Mouse (Mus musculus) midbrain, embryonic 15.5 days (tissue): ENCODE measurements around the gene Wdr45. TPM values are rescaled to one million over a fixed set of nuclear protein-coding genes. Genes with fewer than 3 reads are reported as not detected.
"Not testable (repeated sequence)": the region's sequence is repeated elsewhere in the genome, so short reads cannot be mapped to it uniquely, and the experiment has no call there.

Experiments
- ATAC-seq: fragments of 200-750 bp; cut with Nextera tagmentation; replicated peaks from 2 replicates; pipeline ENCODE4 v1.8.0; 2017; ENCODE audit warnings: moderate TSS enrichment
- H3K27ac ChIP-seq: fragments of 300-500 bp; sonication (generic); 2 replicates; pipeline ENCODE4 v1.5.1; 2015; ENCODE audit warnings: mild to moderate bottlenecking, inconsistent platforms
- H3K27me3 ChIP-seq: fragments of 300-500 bp; sonication (generic); replicated peaks from 2 replicates; pipeline ENCODE4 v1.6.1; 2015; ENCODE audit warnings: inconsistent platforms
- H3K36me3 ChIP-seq: fragments of 300-500 bp; sonication (generic); replicated peaks from 2 replicates; pipeline ENCODE4 v1.6.1; 2015; ENCODE audit warnings: inconsistent platforms
- H3K4me1 ChIP-seq: fragments of 300-500 bp; sonication (generic); 2 replicates; pipeline ENCODE4 v1.6.1; 2015; ENCODE audit warnings: inconsistent platforms
- H3K4me2 ChIP-seq: fragments of 300-500 bp; sonication (generic); 2 replicates; pipeline ENCODE4 v1.6.1; 2015; ENCODE audit warnings: inconsistent platforms, mild to moderate bottlenecking, moderate library complexity
- H3K4me3 ChIP-seq: fragments of 300-500 bp; sonication (generic); 2 replicates; pipeline ENCODE4 v1.5.1; 2015; ENCODE audit warnings: mild to moderate bottlenecking, inconsistent platforms
- H3K9ac ChIP-seq: fragments of 300-500 bp; sonication (generic); 2 replicates; pipeline ENCODE4 v1.6.1; 2015; ENCODE audit warnings: mild to moderate bottlenecking, inconsistent platforms
- H3K9me3 ChIP-seq: fragments of 300-500 bp; sonication (generic); 2 replicates; pipeline ENCODE4 v1.6.1; 2016; ENCODE audit warnings: inconsistent platforms
- WGBS: fragments of 180-500 bp; shearing (Covaris S2); methylation state at CpG from one replicate; pipeline ENCODE4 v1.1.7; 2015; ENCODE audit warnings: mixed read lengths; 5-methylcytosine and 5-hydroxymethylcytosine counted together
- polyA plus RNA-seq: library from polyadenylated mRNA; unstranded; fragments of >200 nt; fragmentation: Nextera tagmentation; extraction: Ambion mirVana; gene quantifications from 2 replicates; pipeline ENCODE4 v1.2.1, GENCODE M21; 2015

Wdr45 gene
- polyA plus RNA-seq, 1 experiment from 2014 or later, result 35.0 TPM

DNA sequence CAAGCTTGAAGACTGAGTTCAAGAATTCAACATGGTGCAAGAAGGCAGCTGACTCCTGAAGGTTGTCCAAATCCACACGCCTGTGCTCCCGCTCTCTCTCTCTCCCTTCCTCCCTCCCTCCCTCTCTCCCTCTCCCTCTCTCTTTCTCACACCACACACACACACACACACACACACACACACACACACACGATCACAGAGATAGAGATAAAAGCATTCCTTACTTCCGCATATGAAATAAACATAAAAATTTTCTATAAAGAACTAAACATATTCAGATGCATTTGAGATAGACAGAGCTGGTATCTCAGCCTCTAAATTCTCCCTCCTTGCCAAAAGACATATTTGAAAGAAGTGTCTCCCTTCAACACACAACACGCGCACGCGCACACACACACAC lies 31.3 kb downstream of the Wdr45 start:
- Histone ChIP-seq H3K9me3 (no peaks in the 10 kb centered on the region; the same call in 1 of the 2 replicates), H3K36me3 (no peaks in the 10 kb centered on the region), H3K4me1 (peaks cover 7% of the 10 kb centered on the region), H3K27me3 (no peaks in the 10 kb centered on the region), H3K4me2 (no peak overlapping the region), H3K27ac (no peak overlapping the region), H3K4me3 (no peak overlapping the region), H3K9ac (no peak overlapping the region)
- WGBS, result 96% methylated on average over 8 of the region's 8 CpGs
- ATAC-seq, result no peak

DNA sequence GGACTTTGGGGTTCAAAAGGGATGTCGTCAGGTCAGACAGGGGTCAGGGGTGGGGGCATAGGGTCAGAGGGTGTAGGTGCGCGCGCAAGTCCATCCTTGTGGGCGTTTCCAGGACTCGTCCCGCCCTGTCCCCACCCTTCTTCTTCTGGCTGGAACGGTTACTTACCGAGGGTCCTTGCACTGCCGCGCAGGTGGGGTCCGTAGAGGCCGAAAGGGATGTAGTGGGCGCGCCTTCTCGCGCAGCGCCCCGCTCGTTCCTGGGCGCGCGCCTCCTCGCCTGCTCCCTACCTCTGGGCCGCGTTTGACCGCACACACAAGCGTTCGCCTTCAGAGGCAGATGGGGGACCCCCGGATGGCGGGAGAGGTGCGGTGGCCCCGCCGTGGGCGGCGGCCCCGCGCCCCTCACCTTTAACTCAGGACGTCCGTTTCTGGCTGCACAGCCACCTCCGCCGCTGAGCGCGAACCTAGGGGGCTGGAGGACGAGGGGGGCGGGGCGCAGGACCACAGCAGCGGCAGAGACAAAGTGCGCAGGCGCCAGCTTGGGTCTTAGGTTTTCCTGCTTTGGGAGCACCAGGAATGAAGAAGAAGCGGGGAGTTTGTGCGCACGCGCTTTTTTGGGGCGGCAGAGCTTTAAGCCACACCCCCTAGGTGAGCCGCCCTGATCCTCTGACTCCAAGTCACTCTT lies 36.4 kb downstream of the Wdr45 start, which contains the start of gene Ccdc120:
Gene Ccdc120 (minus strand): TSS at position 474 of the 685 bp plus-strand sequence.
- Histone ChIP-seq H3K36me3 (no peaks in the 10 kb centered on the region), H3K9me3 (no peaks in the 10 kb centered on the region; the same call in 1 of the 2 replicates), H3K27me3 (no peaks in the 10 kb centered on the region), H3K4me3 (peak within 1 kb of the TSS; percentile 71), H3K4me2 (peak within 1 kb of the TSS; percentile 50), H3K9ac (peak within 1 kb of the TSS; percentile 77), H3K4me1 (peaks cover 7% of the 10 kb centered on the region), H3K27ac (peak within 1 kb of the TSS; percentile 75)
- WGBS, result 17% methylated on average over 51 of the region's 56 CpGs
- peak; percentile 92 for ATAC-seq

DNA sequence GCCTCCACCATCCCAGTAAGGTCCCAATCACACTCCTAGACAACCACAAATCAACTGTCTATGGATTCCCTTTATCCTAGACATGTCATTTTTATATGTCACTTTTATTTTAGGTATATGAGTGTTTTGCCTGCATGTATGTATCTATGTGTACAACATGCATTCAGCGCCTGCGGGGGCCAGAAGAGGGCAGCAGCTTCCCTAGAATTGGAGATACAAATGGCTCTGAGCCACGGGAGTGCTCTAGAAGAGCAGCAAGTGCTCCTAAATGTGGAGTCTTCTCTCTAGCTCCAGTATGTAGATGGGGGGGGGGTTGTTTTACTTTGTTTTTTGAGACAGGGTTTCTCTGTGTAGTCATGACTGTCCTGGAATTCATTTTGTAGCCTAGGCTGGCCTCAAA lies 39.5 kb downstream of the Wdr45 start:
- not testable (repeated sequence) for H3K9me3 ChIP-seq, H3K27ac ChIP-seq, ATAC-seq, H3K9ac ChIP-seq, H3K4me3 ChIP-seq, H3K27me3 ChIP-seq, H3K36me3 ChIP-seq, H3K4me1 ChIP-seq, H3K4me2 ChIP-seq
- WGBS, result 16% methylated on average over 3 of the region's 3 CpGs

DNA sequence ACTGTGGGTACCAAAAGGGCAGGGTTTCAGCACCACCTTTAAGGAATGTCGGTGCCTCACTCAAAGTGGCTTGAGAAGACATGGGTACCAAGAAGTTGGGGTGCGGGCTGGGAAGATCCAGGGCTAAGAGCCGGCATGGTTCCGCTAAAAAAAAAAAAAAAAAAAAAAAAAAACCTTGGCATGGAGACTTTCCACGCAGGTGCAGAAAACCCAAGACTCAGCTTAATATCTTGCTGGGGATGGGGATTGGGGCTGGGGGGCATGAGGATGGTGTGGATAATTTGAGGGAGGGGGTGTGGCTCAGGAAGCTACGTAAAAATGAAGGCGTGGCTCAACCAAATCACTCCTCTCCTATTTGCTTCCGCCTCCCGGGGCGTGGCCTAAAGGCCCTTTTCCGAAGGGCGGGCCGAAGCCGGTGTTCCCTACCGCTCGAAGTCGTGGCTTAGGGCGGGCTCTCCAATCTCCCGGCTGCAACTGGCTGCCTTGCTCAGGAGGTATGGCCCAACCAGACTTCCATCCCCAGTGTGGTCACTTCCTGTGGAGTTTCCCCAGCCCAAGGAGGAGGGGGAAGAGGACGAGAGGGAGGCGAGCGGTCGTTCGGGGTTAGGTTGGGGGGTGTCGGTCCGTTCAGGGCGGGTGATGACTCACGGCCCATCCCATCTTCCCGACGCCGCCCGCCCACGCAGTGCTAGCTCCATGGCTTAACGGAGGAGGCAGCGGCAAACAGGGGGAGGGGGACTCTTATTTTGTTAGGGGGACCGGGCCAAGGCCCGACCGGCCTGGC lies 48.2 kb downstream of the Wdr45 start, which contains the start of gene Tfe3:
Gene Tfe3 (plus strand): TSS at position 424 of the 784 bp plus-strand sequence.
- peaks cover 22% of the 10 kb centered on the region for H3K4me1 ChIP-seq
- H3K27ac ChIP-seq, result peak within 1 kb of the TSS; percentile 65
- peak within 1 kb of the TSS; percentile 63 for H3K4me2 ChIP-seq
- H3K4me3 ChIP-seq, result peak within 1 kb of the TSS; percentile 67
- H3K9ac ChIP-seq, result peak within 1 kb of the TSS; percentile 58
- H3K9me3 ChIP-seq, result no peaks in the 10 kb centered on the region
- H3K27me3 ChIP-seq, result no peaks in the 10 kb centered on the region
- ATAC-seq, result peak; percentile 97
- H3K36me3 ChIP-seq, result no peaks in the 10 kb centered on the region
- WGBS, result 26% methylated on average over 38 of the region's 38 CpGs

DNA sequence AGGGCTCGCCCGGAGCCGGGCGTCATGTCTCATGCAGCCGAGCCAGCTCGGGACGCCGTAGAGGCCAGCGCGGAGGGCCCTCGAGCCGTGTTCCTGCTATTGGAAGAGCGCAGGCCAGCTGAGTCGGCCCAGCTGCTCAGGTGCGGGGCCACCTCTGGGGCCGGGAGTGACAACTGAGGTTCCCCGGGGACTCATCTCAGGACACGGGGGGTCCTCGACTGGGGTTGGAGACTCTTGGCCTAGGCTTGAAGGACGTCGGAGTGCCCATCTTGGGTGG lies 48.7 kb downstream of the Wdr45 start:
- peak; percentile 43; the same call in 1 of the 2 replicates for ATAC-seq
- WGBS, result 26% methylated on average over 21 of the region's 21 CpGs
- Histone ChIP-seq H3K27me3 (no peaks in the 10 kb centered on the region), H3K27ac (peak overlapping the region; percentile 65), H3K36me3 (0 out of 2 replicates have a peak, but pooled peaks cover 5% of the 10 kb centered on the region), H3K9ac (peak overlapping the region; percentile 58), H3K9me3 (no peaks in the 10 kb centered on the region), H3K4me1 (peaks cover 22% of the 10 kb centered on the region), H3K4me2 (peak overlapping the region; percentile 63), H3K4me3 (peak overlapping the region; percentile 67)

DNA sequence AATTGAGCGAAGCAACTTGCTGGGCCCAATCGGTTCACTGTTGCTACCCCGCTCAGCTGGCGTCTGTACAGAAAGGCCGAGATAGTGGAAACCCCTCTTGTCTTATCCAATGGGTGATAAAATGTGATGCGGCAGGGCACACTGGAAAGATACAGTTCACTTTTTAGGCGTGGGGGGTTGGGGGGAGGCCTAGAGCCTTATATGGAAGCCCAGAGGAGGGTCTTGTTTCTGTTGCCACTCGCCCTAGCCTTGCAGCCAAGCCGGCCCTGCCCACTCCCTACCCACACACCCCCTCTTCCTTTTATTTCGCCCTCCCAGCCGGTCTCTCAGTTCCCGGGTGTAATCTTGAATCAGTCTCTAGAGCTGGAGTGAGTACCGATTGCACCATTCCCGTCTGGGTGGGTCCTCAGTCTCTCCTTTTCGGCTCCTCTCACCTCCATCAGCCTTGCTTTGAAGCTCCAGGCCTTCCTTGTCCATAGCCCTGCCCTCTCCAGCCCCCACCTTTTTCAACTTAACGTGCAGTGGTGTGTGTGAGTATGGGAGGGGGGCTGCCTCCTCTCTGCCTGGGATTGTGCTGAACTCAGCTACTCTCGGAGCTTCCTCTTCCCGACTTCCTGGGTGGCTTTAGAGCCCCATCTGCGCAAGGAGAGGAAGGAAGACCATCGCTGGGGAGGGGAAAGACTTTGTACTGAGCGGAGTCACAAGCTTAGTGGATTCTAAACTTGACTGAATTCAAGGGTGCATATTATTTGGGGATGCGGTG lies 49.7 kb downstream of the Wdr45 start:
- Histone ChIP-seq H3K4me3 (peak overlapping the region; percentile 67), H3K27me3 (no peaks in the 10 kb centered on the region), H3K4me2 (peak overlapping the region; percentile 63), H3K9ac (peak overlapping the region; percentile 21; the same call in 1 of the 2 replicates), H3K27ac (no peak overlapping the region), H3K4me1 (peaks cover 22% of the 10 kb centered on the region), H3K36me3 (0 out of 2 replicates have a peak, but pooled peaks cover 5% of the 10 kb centered on the region), H3K9me3 (no peaks in the 10 kb centered on the region)
- WGBS, result 22% methylated on average over 21 of the region's 22 CpGs
- ATAC-seq, result no peak

DNA sequence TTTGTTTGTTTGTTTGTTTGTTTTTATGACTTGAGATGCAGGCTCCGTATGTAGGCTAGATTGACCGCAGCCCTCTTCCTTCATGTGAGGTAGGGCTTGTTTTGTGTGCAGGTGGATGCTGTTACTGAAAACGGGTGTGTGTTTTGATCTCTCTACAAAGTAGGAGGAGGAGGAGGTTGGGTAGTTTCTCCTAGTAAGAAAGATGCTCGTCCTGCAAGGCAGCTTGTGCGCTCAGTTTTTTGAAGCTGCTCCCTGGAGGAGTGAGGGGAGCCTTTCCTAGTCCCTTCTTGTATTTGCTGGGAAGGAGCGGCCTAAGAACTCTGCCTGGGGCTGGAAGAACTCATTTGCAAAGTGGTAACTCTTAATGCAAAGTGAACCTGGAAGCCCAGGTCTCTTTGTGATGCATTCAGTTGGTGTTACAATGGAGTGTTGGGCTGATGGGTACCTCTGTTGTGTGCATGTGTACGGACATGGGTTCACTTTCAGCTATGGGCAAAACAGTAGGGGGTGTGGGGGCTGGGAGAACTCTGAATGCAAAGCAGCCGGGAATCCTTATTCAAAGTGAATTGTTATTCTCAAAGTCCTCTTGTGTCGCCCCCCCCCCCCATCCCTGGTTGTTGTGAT lies 50.6 kb downstream of the Wdr45 start:
- peak overlapping the region; percentile 67 for H3K4me3 ChIP-seq
- no peak for ATAC-seq
- H3K4me1 ChIP-seq, result peaks cover 22% of the 10 kb centered on the region
- H3K36me3 ChIP-seq, result 0 out of 2 replicates have a peak, but pooled peaks cover 5% of the 10 kb centered on the region
- no peaks in the 10 kb centered on the region for H3K9me3 ChIP-seq
- no peak overlapping the region for H3K27ac ChIP-seq
- no peaks in the 10 kb centered on the region for H3K27me3 ChIP-seq
- 13% methylated on average over 9 of the region's 9 CpGs for WGBS
- no peak overlapping the region for H3K9ac ChIP-seq
- H3K4me2 ChIP-seq, result peak overlapping the region; percentile 63

DNA sequence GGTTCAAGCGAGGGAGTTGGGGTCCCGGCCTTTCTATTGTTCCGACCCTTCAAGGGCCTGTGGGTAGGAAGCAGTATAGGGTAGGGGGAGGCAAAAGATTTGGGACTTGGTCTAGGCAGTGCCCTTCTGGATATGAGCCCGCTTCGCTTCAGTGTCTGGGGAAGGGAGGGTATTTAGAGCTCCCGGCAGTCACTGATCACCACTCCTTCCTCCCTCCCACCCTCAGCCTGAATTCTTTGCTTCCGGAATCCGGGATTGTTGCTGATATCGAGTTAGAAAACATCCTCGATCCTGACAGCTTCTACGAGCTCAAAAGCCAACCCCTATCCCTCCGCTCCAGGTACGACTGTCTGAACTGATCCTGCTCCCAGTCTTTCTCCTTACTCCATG lies 51.1 kb downstream of the Wdr45 start:
- Histone ChIP-seq H3K9me3 (no peaks in the 10 kb centered on the region), H3K27ac (no peak overlapping the region), H3K4me3 (peak overlapping the region; percentile 67), H3K36me3 (0 out of 2 replicates have a peak, but pooled peaks cover 5% of the 10 kb centered on the region), H3K9ac (peak overlapping the region; percentile 14; the same call in 1 of the 2 replicates), H3K4me2 (peak overlapping the region; percentile 63), H3K27me3 (no peaks in the 10 kb centered on the region), H3K4me1 (peaks cover 22% of the 10 kb centered on the region)
- WGBS, result 25% methylated on average over 13 of the region's 13 CpGs
- ATAC-seq, result no peak

DNA sequence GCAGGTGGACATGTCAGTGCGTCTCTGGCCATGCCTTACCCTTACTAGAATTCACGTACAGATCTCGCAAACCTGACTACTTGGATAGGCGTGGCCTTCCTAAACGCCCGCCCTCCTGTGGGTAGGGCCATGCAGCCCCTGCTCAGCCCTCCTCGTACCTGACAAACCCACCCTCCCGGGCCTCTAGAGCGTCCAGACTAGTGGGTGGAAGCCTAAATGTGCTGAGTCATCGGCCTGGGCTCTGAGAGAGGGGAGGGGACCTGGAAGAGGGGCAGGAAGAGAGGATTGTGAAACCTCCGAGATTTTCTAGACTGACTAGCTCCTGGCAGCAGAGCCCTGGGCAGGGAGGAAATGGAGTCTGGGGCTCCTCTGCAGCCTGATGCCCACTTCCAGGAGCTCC lies 51.6 kb downstream of the Wdr45 start:
- Histone ChIP-seq H3K27ac (no peak overlapping the region), H3K36me3 (0 out of 2 replicates have a peak, but pooled peaks cover 5% of the 10 kb centered on the region), H3K4me1 (peaks cover 22% of the 10 kb centered on the region), H3K9me3 (no peaks in the 10 kb centered on the region), H3K4me2 (peak overlapping the region; percentile 63), H3K4me3 (peak overlapping the region; percentile 67), H3K27me3 (no peaks in the 10 kb centered on the region), H3K9ac (peak overlapping the region; percentile 14; the same call in 1 of the 2 replicates)
- WGBS, result 13% methylated on average over 11 of the region's 11 CpGs
- peak; percentile 21; the same call in 1 of the 2 replicates for ATAC-seq

DNA sequence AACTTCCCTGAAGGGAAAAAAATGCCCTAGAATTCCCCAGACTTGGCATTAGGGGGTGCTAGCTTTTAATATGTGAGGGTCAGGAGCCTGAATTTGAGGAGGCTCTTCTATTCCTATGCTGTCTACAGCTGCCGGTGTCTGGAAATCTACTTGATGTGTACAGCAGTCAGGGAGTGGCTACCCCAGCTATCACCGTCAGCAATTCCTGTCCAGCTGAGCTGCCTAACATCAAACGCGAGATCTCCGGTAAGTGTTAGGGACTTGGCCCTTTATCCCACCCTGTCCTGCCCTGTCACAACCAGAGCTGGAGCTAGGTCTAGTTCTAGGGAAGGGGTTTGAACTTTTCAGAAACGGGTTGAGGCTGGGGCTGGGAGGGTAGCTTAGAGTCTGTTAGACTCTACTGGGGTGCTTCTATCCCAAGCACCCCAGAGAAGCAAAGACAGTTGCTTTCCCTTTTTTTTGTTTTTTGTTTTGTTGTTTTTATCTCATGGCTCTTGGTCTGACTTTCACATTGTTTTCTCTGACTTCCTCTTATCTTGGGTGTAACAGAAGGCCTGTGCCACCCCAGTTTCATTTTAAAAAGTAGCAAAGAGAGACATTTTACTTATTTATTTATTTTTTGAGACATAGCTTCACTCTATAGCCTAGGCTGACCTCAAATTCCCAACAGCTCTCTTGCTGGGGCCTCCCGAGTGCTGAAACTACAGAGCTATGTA lies 55.3 kb downstream of the Wdr45 start:
- H3K27me3 ChIP-seq, result no peaks in the 10 kb centered on the region
- 0 out of 2 replicates have a peak, but pooled peaks cover 5% of the 10 kb centered on the region for H3K36me3 ChIP-seq
- peaks cover 13% of the 10 kb centered on the region for H3K4me1 ChIP-seq
- H3K4me3 ChIP-seq, result no peak overlapping the region
- no peak overlapping the region for H3K4me2 ChIP-seq
- no peak for ATAC-seq
- no peak overlapping the region for H3K9ac ChIP-seq
- H3K27ac ChIP-seq, result no peak overlapping the region
- 90% methylated on average over 7 of the region's 7 CpGs for WGBS
- H3K9me3 ChIP-seq, result no peaks in the 10 kb centered on the region

DNA sequence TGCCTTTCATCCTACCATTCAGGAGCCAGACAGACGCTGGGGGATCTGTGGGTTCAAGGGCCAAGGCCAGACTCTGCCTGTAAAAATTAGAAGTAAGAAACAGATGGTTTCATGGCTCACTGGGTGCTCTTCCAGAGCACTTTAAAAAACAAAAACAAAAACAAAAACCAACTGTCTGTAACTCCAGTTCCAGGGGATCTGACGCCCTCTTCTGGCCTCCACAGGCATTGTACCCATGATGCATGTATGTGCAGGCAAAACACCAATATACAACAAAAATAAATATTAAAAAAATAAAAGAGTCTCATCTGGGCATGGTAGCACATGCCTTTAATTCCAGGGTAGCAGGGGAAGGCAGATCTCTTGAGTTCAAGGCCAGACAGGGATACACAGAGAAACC lies 58.6 kb downstream of the Wdr45 start:
- Histone ChIP-seq H3K27ac (no peak overlapping the region), H3K36me3 (0 out of 2 replicates have a peak, but pooled peaks cover 1% of the 10 kb centered on the region), H3K4me1 (no peaks in the 10 kb centered on the region), H3K4me2 (no peak overlapping the region), H3K27me3 (no peaks in the 10 kb centered on the region), H3K9ac (no peak overlapping the region), H3K9me3 (no peaks in the 10 kb centered on the region), H3K4me3 (no peak overlapping the region)
- 62% methylated on average over 2 of the region's 2 CpGs for WGBS
- ATAC-seq, result no peak
